Mouse (Mus musculus) urinary bladder, adult 18-20 months (tissue): ENCODE data around the gene Ift74.
"Not testable (repeated sequence)": the region's sequence is repeated elsewhere in the genome, so short reads cannot be mapped to it uniquely, and the experiment has no call there.

ENCODE experiments used
- DNase-seq, 2 experiments: peaks; one replicate each; pipeline ENCODE4 v3.0.0; 2022; ENCODE audit warnings: low spot score in 2 of 2, mixed read lengths in 2 of 2

The Ift74 gene

DNA sequence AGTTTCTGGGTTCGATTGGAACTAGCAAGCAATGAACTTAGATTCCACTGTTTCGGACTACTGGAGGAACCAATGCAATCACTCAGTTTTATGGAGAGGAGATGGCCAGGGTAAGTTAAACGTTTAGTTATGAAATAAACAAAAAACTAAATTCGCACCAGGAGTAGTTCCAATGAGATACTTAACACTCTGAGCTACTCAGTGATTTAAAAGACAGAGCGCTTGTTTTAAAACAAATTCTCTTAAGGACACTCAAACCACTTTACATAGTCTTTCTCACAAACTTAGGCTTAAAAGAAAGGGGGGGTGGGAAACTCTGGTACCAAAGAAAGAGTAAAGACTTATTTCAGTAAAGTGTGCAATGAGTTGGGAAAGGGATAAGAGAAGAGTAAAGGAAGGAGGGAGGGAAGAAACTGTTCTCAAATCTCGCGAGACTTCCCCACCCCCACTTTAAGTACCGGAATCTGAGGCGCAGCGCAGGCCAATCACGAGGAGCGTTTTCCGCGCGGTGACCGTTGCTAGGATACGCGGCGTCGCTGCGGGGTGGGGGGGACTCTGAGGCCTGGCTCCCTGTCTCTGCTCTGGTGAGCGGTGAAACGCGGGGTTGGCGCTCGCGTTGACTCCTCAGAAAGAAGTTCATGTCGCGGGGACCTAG is at the start of gene Ift74:
Gene Ift74 (plus strand): TSS at position 520 of the 655 bp plus-strand sequence.
- peak; percentile 69 to 91 for DNase-seq

- DNase-seq, result no peak
Observed at GRCm38 (mm10) chr4:94572677-94573076, 41.6 kb upstream of the Ift74 start.

GRCm38 (mm10) chr4:94591765-94592381 is 22.4 kb upstream of the Ift74 start:
- no peak for DNase-seq

DNA sequence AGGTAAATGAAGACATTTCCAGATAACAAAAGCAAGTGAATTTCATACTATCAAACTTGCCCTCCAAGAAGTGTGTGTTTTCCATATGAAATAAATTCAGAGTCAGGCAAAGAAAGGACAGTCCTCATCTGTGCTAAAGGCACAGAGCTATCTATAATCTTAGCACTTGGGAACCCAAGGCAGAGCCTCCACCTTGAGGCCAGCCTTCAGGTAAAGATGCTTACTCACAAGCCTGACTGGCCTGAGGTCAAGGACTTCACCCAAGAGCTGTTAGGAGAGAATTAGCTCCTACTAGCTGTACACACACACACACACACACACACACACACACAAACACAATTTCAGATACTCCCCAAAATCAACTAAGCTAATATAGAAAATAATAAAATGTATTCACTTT is 21.6 kb upstream of the Ift74 start:
- no peak for DNase-seq

DNA sequence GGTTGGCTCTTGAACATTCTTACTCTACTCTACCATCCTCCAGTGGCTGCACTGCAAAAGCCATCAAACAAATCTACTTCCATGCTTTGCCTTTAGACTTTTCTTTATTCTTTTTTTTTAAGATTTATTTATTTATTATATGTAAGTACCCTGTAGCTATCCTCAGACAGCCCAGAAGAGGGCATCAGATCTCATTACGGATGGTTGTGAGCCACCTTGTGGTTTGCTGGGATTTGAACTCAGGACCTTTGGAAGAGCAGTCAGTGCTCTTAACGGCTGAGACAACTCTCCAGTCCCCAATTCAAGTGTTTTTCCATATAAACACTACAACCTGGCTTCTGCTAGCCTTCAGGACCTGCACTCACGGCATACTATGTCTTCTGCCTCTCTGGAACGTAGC is 12.9 kb upstream of the Ift74 start:
- no peak for DNase-seq

- DNase-seq, result no peak
Observed at GRCm38 (mm10) chr4:94602496-94603030, 11.7 kb upstream of the Ift74 start.

- peak; percentile 88 to 91 for DNase-seq
Observed at GRCm38 (mm10) chr4:94603031-94603629, 11.2 kb upstream of the Ift74 start, which contains the start of gene Plaa. Gene Plaa (minus strand): TSS chr4:94603244.

DNA sequence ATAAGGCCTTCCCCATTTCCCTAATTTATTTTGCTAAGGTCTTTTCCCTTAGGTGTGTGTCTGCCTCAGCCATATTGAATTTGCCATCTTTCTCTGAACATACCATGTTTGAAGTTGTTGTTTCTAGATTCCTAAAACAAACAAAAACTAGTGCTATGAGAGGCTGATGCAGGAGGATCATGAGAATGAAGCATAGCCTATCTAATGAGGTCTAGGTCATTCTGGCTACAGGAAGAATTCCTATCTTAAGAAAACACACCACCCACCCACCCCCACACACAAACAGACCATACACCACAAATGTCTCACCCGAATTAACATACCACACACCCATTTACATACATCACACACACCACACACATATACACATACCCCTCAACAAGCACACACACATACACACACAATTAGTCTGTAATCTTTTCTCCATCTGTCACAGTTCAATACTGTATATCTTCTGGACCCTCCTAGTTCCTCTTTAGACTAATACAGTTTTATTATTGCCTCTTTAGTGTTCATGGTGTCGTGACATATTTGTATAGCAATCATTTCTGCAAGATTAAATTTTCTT is 9.8 kb upstream of the Ift74 start:
- DNase-seq, result no peak

GRCm38 (mm10) chr4:94605591-94605990 is 8.7 kb upstream of the Ift74 start:
- DNase-seq, result no peak

DNA sequence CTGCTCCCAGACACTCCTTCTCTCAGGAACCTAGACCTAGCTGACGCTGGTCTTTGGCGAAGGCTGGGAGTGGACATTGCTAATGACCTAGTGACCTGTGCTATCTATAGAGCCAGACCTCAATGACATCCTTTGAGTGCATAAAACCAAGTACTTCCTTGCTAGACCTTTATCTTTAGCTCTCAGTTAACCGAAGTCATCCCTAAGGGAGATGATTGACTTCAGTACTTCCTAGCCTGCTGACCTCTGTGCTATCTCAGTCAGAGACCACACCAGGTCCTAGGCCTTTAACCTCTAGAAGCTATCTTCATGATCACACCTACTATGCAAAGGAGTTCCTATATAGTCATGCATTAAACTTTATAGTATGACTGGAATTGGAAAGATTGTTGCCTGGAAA is 4.0 kb upstream of the Ift74 start:
- no peak for DNase-seq

- DNase-seq, result peak in 1 of 2 experiments; percentile 2
Observed at GRCm38 (mm10) chr4:94614627-94615006, 326 bp downstream of the Ift74 start.

GRCm38 (mm10) chr4:94620077-94620476 is 5.8 kb downstream of the Ift74 start:
- DNase-seq, result no peak

DNA sequence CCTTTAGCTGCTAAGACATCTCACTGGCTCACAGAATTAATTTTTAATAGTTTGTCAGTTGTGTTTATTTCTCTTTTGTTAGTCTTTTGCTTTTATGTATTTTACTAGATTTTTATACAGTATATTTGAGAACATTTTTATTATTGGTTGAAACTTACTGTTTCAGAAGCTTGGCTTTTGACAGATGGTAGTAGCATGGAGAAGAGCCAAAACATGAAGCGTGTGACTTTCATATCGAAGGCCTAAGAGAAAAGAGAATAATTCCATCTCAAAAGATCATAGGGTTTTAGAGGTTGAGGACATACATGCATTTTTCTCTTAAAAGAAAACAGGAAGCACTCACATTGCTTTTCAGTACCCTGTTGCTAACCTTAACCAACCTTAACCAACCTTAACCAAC is 28.9 kb downstream of the Ift74 start:
- DNase-seq, result no peak

GRCm38 (mm10) chr4:94649920-94650319 is 35.6 kb downstream of the Ift74 start, which contains the start of gene Lrrc19:
Gene Lrrc19 (minus strand): TSS chr4:94650144.
- DNase-seq, result no peak

GRCm38 (mm10) chr4:94650426-94651175 is 36.3 kb downstream of the Ift74 start:
- not testable (repeated sequence) for DNase-seq

DNA sequence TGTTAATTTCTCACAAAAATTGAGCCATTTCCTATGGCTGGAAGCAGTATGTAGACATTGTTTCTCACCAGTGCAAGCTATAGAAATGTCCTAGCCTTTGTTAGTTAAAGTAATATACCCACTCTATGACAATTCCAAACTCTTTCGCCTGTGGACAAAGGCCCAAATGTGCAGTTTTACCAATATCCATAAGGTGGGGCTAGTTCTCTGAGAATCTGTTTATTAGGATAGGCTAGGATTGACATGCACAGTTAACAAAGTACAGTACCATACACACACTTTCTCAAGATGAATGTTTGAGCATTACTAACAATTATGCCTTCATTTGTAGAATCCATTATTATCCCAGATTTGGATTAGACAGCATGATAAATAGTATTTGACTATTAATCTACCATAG is 55.4 kb downstream of the Ift74 start:
- no peak for DNase-seq

DNA sequence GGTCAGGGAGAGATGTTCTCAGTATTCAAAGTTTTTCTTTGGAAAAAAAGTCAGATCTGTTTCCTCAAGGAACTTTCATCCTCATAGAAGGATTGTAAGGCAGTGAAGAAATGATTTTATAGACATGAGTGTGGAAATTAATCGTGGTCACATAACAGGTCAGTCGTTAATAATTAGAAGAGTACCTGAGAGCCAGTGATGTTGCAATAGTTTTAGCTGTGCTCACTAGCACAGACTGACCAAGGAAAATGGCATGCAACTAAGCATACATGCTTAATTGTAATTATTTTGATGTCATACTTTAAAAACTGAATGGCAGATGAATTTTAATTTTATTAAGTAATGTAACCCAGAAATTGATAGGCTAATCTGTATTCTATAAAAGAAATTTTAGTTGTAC is 66.4 kb downstream of the Ift74 start:
- DNase-seq, result no peak

GRCm38 (mm10) chr4:94681181-94681580 is 66.9 kb downstream of the Ift74 start:
- DNase-seq, result no peak

- DNase-seq, result no peak
Observed at GRCm38 (mm10) chr4:94682029-94682428, 67.7 kb downstream of the Ift74 start.

- no peak for DNase-seq
Observed at GRCm38 (mm10) chr4:94683305-94683704, 69.0 kb downstream of the Ift74 start.

- DNase-seq, result not testable (repeated sequence)
Observed at GRCm38 (mm10) chr4:94689804-94690203, 75.5 kb downstream of the Ift74 start.

DNA sequence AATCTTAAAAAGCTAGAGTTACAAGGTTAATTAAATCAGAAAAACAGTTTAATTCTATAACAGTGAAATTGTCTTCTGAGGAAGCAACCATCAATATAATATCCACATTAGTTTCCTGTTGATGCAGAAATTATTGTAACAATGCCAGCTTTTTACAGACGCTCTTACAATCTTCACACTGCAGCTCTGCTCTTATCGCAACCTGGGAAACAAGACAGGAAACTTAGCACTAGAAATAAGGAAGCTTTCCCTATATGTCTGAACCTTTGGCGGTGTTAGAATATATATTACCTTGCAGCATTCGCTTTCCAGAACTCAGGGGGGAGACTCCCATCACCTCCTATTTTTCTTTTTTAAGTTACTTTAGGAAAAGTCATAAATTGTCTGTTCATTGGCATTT is 76.8 kb downstream of the Ift74 start:
- DNase-seq, result no peak
